Mouse (Mus musculus) retina, postnatal 7 days (tissue): ENCODE measurements around the gene Tmem107.

Source experiments
- DNase-seq: peaks from one replicate; pipeline ENCODE4 v3.0.0-alpha.2; 2012; ENCODE audit warnings: low read depth, low spot score

The Tmem107 gene

GRCm38 (mm10) chr11:69105796-69106195 lies 35.2 kb downstream of the Tmem107 start:
- DNase-seq: no peak

GRCm38 (mm10) chr11:69106299-69106698 lies 35.7 kb downstream of the Tmem107 start:
- no peak for DNase-seq

GRCm38 (mm10) chr11:69106842-69107241 lies 36.2 kb downstream of the Tmem107 start:
- DNase-seq: no peak

- DNase-seq: no peak
These were observed 37.1 kb downstream of the Tmem107 start for GRCm38 (mm10) chr11:69107676-69108075.

GRCm38 (mm10) chr11:69108223-69108622 lies 37.6 kb downstream of the Tmem107 start:
- DNase-seq: no peak

- DNase-seq: no peak
These were observed 38.7 kb downstream of the Tmem107 start for GRCm38 (mm10) chr11:69109032-69109900.

- peak; percentile 84 for DNase-seq
These were observed 39.9 kb downstream of the Tmem107 start for GRCm38 (mm10) chr11:69110319-69111046.

- DNase-seq: no peak
These were observed 40.6 kb downstream of the Tmem107 start for GRCm38 (mm10) chr11:69111051-69111810.

- no peak for DNase-seq
These were observed 41.3 kb downstream of the Tmem107 start for GRCm38 (mm10) chr11:69111865-69112264.

- DNase-seq: no peak
These were observed 43.4 kb downstream of the Tmem107 start for GRCm38 (mm10) chr11:69114018-69114417.

GRCm38 (mm10) chr11:69114621-69115020 lies 44.0 kb downstream of the Tmem107 start:
- DNase-seq: no peak

- no peak for DNase-seq
These were observed 46.2 kb downstream of the Tmem107 start for GRCm38 (mm10) chr11:69116843-69117242.

GRCm38 (mm10) chr11:69117737-69118695 lies 47.4 kb downstream of the Tmem107 start:
- DNase-seq: no peak

GRCm38 (mm10) chr11:69118765-69119164 lies 48.2 kb downstream of the Tmem107 start:
- DNase-seq: peak; percentile 91

GRCm38 (mm10) chr11:69119446-69120155 lies 49.0 kb downstream of the Tmem107 start:
- no peak for DNase-seq

- no peak for DNase-seq
These were observed 49.8 kb downstream of the Tmem107 start, which contains the start of gene Hes7 for GRCm38 (mm10) chr11:69120221-69121000. Gene Hes7 (plus strand): TSS chr11:69120404.

- no peak for DNase-seq
These were observed 50.6 kb downstream of the Tmem107 start for GRCm38 (mm10) chr11:69121001-69121740.

GRCm38 (mm10) chr11:69121741-69122335 lies 51.2 kb downstream of the Tmem107 start:
- DNase-seq: no peak
